Mouse (Mus musculus) urinary bladder, postnatal 4 days (tissue): Measurements from ENCODE around the gene Nr1d1.

Experiments
- DNase-seq, 2 experiments: peaks; one replicate each; pipeline ENCODE4 v3.0.0; 2021 to 2022; ENCODE audit warnings: low spot score in 2 of 2

Gene Nr1d1

DNA sequence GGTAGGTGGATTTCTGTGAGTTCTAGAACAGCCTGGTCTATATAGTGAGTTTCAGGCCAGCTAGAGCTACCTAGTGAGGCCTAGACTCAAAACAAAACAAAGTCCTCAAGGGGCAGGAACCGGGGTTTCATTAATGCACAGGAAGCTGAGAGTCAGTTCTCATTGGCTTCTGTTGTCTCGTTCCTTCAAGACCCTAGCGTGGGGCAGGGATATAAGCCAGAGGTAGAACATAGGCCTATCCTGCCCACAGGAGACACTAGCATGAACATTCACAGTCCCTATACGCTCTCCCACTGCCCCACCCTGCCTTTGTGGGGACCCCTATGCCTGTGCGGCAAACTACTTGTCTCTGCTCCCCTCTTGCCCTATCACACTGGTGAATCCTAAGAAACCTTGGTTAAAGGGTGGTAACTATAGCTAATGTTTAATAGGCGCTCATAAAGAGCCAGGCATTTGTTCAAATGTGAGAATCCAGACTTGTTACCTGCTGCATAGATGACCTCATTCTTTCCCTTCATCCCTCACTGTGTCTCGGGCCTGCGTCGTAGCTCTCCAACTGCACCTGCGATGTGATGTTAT is 22.5 kb downstream of the Nr1d1 start:
- no peak for DNase-seq

- DNase-seq, result no peak
Measured at GRCm38 (mm10) chr11:98751221-98751782, 23.8 kb downstream of the Nr1d1 start.

DNA sequence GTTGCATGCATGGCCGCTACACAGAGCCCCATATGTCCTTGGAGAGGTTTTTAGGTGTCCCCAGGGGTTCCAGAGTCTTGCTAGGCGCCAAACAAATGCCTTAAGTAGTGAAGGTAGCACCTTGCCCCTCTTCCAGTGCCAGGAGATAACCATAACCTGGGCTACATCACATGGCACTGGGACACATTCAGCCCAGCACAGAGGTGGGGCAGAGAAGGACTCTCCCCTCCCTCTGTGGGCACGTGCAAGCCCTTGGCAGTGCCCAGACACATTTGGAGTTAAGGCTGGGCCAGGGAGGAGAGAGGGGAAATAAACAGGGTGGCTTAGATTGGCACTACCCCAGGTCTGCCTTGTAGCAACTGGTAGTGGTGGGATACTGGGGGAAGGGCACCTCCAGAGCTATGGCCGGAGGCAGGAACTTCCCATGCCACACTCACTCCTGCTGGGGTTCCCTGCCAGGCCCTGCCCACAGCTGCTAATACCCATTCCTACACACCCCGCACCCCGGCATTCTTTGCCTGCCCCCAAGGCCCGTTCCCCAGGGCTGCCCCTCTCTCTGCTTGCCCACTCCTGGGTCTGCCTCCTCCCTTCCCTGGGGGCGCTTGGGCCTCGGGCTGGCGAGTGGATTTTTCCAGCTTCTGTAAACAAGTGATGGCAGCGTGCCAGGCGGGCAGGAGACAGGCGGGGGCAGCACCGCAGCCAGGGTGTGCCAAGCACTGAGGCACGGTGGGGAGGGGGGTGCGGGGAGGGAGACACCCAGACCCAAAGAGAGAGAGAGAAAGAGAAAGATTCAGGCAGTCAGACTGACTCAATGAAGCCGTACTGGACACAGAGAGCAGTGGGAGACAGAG is 24.6 kb downstream of the Nr1d1 start:
- peak in 1 of 2 experiments; percentile 81 for DNase-seq

DNA sequence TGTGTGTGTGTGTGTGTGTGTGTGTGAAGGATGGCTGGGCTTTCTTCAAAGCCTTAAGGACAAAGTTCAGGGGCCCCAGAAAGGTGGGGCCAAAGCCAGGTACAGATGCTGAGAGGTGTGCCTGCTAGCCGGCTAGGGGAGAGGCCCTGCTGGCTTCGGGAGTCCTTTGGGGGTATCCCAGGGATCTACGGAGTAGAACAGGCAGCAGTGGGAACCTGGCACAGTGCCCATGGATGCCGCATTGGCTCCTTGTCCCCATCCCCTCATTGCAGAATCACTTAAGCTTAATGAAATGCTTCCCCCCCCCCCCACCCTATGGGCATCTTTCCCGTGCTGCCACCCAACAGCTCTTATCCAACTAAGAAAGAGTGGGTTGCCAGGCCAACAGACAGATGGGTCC is 25.4 kb downstream of the Nr1d1 start:
- no peak for DNase-seq

- no peak for DNase-seq
Measured at GRCm38 (mm10) chr11:98748506-98749416, 26.4 kb downstream of the Nr1d1 start.

DNA sequence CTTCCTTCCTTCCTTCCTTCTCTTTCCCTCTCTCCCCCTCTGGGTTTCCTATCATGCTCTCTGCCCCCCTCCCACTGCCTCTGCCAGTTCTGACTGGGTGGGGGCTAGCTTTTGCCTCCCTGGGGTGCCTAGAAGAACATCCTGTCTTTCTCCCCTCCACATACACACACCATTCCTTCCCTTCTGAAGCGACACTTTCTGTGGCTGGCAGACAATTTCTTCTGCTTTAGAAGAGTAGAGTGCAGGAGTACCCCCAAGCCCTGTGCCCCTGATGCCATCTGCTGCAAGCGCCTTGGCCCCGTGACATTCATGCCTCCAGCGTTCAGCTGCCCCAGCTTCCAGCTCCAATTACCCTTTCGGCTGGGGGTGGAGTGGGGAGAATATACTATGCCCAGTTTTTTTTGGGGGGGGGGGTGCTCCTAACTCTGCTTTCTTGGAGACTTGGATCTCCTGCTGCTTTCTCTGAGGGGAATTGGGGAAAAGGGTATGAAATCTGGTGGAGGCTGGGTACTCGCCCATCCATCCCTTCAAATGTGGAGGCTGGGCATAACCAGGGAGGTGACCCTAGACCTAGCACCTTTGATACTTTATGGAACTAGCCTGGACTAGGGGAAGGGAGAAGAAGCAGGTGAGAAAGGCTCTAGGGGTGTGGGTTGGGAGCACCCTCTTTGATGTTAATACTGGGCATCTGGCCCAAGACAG is 27.2 kb downstream of the Nr1d1 start:
- no peak for DNase-seq

DNA sequence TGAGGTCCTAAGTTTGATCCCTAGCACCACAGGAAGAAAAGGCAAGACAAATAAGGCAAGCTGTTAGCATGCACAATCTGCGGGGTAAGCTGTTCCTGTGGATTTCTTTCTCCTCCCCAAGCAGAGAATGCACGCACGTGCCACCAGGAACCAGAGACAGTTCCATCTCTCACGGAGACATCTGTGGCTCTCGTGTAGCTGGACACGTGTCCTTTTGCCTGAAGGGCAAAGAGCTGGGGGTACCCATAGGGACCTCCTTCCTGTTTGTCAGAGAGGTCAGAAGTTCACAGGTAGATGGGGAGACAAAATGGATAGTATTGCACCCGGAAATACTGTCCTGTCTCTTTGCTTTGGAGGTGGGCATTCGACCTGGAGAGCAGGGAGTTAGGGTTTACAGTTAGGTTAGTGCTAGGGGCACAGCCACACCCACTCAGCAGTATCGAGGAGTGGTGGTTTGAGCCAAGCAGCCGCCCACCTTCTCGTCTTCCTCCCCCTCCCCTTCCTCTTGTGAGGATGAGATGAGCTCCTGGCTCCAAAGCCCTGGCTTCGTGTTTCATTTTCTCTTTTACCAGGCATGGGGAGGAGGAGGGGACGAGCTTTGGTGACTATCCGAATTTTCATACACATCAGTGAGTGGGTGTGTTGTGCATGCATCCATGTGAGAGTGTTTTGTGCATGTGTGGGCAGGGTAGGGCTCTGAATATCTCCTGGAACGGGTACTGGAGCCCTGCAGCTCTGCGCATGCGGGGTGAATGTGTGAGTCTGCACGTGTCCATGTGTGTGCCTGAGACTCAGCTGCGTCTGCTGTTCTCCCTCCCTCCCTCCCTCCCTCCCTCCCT is 28.1 kb downstream of the Nr1d1 start:
- DNase-seq, result no peak

GRCm38 (mm10) chr11:98745932-98746853 is 28.9 kb downstream of the Nr1d1 start:
- no peak for DNase-seq

DNA sequence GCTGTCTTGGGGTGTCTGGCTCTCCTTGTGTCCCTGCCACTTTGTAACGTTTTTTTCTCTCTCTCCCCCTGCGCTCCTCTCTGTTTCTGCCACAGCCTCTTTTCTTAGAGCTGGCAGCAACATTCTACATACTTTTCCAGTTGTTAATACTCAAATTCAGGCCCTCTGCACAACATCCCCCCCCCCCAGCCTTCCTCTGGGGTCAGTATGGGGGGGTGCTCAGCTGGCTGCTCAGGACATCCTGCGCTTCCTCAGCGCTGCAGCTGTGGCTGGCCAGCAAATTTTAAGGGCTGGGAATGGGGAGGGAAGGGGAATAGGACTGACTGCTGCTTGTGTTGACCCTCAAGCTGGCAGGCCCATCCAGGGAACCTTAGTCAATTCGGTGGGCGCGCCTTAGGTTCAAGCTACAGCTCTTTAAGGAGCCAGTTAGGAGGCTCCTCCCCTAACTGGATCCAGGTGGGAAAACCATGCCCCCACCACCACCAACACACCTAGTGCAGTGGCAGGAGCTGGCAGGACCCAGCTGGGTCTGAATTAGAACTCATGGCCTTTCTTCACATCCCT is 30.6 kb downstream of the Nr1d1 start:
- no peak for DNase-seq

- peak in 1 of 2 experiments; percentile 73 for DNase-seq
Measured at GRCm38 (mm10) chr11:98743655-98744345, 31.3 kb downstream of the Nr1d1 start.

DNA sequence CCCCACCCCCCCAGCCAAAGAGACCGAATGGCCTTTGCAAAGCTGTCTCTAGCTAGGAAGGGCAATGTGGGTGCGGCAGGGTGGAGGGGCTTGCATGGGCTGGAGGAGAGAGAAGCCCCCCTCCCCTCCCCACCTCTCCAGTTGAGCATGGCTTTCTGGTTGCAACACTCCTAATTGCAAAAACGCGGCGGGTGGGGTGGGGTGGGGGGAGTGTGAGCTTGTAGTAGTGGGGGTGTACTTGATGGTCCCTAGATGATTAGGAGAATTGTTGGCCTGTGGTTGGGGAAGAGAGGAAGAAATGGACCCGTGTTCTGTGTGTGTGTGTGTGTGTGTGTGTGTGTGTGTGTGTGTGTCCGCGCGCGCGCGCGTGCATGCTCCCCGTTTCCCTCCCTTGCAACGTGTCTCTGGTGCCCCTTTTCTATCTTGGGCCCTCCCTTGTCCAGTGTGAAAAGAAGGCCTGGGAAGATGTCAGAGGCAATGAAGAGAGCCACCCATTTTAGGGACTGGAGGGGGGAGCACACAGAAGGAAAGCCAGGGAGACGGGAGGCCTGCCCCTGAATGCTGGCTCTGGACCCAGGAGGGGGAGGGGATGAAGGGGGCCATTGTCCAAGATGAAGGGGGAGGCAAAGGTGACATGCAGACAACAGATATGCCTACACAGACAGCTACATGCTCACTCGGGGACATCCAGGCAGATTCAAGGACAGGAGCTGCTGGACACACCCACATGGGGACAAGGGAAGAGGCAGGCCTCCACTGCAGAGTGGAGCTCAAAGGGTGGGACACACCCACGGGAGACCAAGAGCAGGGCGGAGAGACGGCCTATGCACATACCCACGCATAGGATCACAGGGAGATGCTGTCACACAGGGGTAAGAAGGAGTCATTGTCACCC is 32.5 kb downstream of the Nr1d1 start:
- DNase-seq, result no peak

DNA sequence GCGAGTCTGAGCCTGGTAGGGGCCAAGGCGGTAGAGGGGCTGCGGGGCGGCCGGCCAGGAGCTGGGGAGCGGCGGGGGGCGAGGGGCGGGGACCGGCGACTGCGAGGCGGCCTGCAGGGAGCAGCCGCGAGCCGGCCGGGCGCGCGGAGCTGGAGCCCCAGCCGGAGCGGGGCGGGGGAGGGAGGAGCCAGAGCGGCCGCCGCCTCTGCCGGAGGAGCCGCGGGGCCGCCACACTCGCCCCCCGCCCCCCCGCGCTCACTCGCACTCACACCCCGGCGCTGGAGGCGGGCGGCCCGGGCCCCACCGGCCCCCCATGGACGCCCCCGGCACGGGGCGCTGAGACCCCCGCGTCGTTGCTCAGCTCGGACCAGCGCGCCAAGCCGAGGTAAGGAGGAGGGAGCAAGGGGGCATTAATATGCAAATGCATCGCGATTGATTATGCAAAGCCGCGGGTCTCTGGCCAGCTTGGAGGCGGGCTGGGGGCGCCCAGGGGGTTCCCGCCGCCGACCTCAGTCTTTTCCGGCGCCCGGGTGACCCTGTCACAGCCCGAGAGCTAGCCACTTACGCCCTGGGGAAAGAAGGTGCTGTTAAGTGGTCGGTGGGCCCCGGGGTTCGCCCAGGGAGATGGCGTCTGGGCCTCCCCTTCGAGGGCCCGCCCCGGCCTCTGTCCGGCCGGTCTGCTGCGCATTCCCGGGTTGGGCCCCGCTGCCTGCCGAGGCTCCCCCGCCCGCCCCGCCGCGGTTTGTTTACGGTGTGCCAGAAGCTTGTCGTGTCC is 33.3 kb downstream of the Nr1d1 start:
- DNase-seq, result peak; percentile 83 to 84

DNA sequence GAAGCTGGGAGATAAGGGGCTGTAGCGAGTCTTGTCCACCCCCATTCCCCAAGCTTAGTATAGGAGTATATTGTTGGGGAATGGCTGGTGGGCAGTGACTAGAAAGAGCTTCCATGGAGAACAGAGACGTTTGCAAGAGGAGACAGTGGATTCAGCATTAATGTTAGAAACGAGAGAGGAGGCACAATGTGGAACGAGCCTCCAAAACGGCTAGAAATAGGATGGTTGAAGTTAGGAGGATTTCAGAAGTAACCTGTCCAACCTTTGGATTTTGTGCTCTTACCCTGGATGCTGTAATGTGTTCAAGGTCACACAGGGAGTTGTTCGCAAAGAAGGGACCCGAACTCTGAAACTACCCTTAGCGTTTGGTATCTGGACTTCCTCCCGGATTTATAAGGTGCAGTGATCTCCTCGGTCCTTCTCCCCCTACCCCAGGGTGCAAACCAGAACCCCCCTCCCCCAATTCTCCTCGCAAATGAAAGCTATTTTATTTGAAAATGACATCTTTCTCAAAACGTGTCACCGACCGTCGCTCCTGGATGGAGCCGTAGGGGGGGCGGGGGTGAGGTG is 34.0 kb downstream of the Nr1d1 start:
- no peak for DNase-seq

- DNase-seq, result peak in 1 of 2 experiments; percentile 76
Measured at GRCm38 (mm10) chr11:98740393-98741050, 34.6 kb downstream of the Nr1d1 start, which contains the start of gene Thra. Gene Thra, plus strand, starts transcription at chr11:98740638.

DNA sequence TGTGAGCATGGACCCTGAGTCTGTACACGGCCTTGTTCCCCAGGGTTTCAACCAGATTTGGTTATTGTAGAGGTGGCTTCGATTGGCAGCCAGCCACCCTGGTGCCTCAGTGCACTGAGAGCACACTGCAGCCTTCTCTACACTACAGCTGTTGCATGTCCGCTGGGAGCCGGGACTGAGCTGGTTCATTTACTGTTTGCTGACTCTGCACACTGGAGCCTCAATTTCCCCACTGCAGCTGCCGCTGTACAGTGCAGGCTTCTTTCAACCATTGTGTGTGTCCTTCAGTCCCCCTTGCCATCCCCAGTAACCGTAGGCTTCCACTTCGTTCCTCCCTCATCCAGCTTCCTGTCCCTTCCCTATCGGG is 35.1 kb downstream of the Nr1d1 start:
- DNase-seq, result no peak

DNA sequence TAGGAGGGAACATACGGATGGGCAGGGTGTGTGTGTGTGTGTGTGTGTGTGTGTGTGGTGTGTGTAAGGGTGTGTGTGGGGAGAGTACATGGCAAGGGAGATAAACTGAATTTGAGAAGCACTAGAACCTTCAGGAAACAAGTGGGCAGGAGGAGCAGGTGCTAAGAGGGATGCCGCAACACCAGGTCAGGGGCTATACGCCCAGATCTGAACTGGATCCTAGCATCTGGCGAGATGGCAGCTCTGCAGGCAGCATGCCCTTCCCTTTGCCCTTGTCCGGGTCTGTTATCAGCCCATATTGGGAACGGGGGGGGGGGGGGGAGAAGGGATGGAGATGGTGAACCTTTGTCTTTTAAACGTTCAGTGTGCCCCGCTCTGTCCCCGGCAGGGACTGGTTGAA is 36.2 kb downstream of the Nr1d1 start:
- no peak for DNase-seq
